Mouse (Mus musculus): ENCODE data around the gene Rnf227.

Gene Rnf227

DNA sequence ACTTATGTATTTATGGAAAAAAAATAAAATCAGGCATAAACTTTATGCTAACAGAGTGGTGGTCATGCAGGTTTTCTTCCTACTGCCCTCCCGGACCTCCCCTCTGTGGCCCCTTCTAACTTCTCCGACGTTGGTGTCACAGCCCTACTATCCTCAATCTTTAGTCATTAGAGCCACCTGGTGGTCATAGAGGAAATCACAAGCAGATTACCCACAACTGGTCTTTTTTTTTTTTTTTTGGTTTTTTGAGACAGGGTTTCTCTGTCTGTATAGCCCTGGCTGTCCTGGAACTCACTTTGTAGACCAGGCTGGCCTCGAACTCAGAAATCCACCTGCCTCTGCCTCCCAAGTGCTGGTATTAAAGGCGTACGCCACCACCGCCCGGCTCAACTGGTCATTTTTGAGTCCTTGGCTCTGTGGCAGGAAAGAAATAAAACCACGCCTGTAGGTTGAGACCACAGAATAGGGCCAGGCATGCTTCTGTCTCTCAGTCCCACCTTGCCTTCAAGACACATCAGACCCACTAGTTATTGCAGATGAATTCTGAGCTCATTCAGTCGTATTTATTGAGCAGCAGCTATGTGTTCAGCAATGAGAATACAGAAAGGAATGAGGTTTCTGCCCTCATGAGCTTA lies 50.3 kb downstream of the Rnf227 start:
- in situ Hi-C loops (cut with MboI; ENCODE audit: unreplicated experiment in 2 of 2): loop anchor here in 1 of 2 experiments (5.0 kb wide), 1 partner anchor 83 kb away; no protein-coding TSS in a partner anchor
